Mouse (Mus musculus) G1E (cell line): ENCODE results near the gene Tomm40.

Experiments used
- CTCF ChIP-seq: IDR thresholded peaks from 2 replicates; pipeline ENCODE4 v1.5.1; 2012; ENCODE audit warnings: low read depth, low read length, inconsistent platforms, mixed read lengths
- POLR2AphosphoS5 ChIP-seq: IDR thresholded peaks from 2 replicates; pipeline ENCODE4 v1.6.1; 2012; ENCODE audit warnings: low read depth, low read length, inconsistent platforms; ENCODE audit not compliant: insufficient replicate concordance
- TAL1 ChIP-seq: conservative IDR thresholded peaks from 2 replicates; pipeline ENCODE4 v1.6.1; 2012; ENCODE audit warnings: low read depth, low read length, inconsistent platforms, mixed read lengths

DNA sequence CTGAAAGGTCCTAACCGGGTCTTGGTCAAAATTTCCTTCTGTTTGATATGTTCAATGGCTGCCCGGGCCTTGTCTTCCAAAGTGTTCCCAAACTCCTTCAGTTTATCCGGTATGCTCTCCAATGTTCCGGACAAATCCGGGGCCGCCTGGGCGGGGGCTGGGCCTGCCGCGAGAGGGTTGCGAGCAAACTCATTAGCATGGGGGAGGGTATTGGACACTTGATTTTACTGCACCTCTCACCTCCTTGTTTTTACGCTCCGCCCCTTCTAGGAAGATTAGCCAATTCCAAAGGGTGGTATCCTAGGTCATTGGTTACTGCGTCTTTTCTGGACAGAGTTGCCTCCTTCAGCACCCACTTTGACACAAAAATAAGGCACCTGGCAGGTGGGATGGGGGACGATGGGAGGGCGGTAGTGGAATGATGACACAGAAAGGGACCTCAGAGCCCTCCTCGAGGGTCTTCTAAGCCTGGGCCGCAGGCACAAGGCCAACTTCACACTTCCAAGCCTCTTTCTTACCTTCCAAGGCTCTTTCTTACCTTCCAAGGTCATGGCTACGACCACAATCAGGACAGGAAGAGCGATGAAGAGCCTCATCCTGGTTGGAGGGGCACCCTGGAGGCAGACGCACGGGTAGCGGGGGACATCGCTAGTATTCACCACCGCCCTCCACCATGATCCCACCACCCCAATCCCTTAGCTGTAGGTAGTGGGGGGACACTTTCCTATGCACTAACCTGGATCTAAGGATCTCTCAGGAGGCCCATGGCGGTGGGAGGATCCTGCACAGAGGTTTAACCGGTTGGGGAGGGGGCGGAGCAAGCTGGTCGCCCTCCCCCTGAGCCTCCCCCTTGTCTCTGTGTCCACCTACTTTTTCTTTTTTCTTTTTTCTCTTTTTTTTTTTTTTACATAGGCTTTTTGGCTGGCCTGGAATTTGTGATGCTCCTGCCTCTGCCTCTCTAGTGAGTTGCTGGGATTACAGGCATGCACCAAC, 23.1 kb downstream of the Tomm40 start, which contains the start of gene Apoc1:
- no peak for TF ChIP-seq CTCF
- no peak for TF ChIP-seq POLR2AphosphoS5
- TF ChIP-seq TAL1 = no peak
